Mouse (Mus musculus): ENCODE measurements around the gene Babam2.
A peak's percentile ranks its signal among the peaks of the same experiment; 100 is the strongest.

The Babam2 gene

GRCm38 (mm10) chr5:32037546-32037945 is 340.1 kb downstream of the Babam2 start:
- no peak for DNase-seq (ENCODE audit: low read depth, low spot score)

GRCm38 (mm10) chr5:32038994-32039393 is 341.5 kb downstream of the Babam2 start:
- no peak for DNase-seq (ENCODE audit: low read depth, low spot score)

- DNase-seq (ENCODE audit: low read depth, low spot score), result no peak
These were observed 342.0 kb downstream of the Babam2 start for GRCm38 (mm10) chr5:32039511-32039910.

GRCm38 (mm10) chr5:32043153-32043552 is 345.7 kb downstream of the Babam2 start:
- DNase-seq (ENCODE audit: low read depth, low spot score), result no peak

- DNase-seq (ENCODE audit: low read depth, low spot score), result no peak
These were observed 346.5 kb downstream of the Babam2 start for GRCm38 (mm10) chr5:32043996-32044395.

- DNase-seq (ENCODE audit: low read depth, low spot score), result no peak
These were observed 354.4 kb downstream of the Babam2 start for GRCm38 (mm10) chr5:32051899-32052298.

GRCm38 (mm10) chr5:32052467-32052866 is 355.0 kb downstream of the Babam2 start:
- DNase-seq (ENCODE audit: low read depth, low spot score), result no peak

GRCm38 (mm10) chr5:32053476-32053875 is 356.0 kb downstream of the Babam2 start:
- no peak for DNase-seq (ENCODE audit: low read depth, low spot score)

GRCm38 (mm10) chr5:32055676-32056075 is 358.2 kb downstream of the Babam2 start:
- DNase-seq (ENCODE audit: low read depth, low spot score), result no peak

GRCm38 (mm10) chr5:32056126-32056525 is 358.6 kb downstream of the Babam2 start:
- DNase-seq (ENCODE audit: low read depth, low spot score), result no peak

- peak; percentile 22 for DNase-seq (ENCODE audit: low read depth, low spot score)
These were observed 361.2 kb downstream of the Babam2 start for GRCm38 (mm10) chr5:32058481-32059253.

- no peak for DNase-seq (ENCODE audit: low read depth, low spot score)
These were observed 361.8 kb downstream of the Babam2 start for GRCm38 (mm10) chr5:32059254-32059796.

- no peak for DNase-seq (ENCODE audit: low read depth, low spot score)
These were observed 363.0 kb downstream of the Babam2 start for GRCm38 (mm10) chr5:32060485-32060884.

GRCm38 (mm10) chr5:32061854-32062253 is 364.4 kb downstream of the Babam2 start:
- no peak for DNase-seq (ENCODE audit: low read depth, low spot score)

GRCm38 (mm10) chr5:32064341-32065105 is 367.0 kb downstream of the Babam2 start:
- DNase-seq (ENCODE audit: low read depth, low spot score), result no peak

GRCm38 (mm10) chr5:32066015-32066734 is 368.7 kb downstream of the Babam2 start:
- DNase-seq (ENCODE audit: low read depth, low spot score), result no peak

GRCm38 (mm10) chr5:32066839-32067238 is 369.4 kb downstream of the Babam2 start:
- DNase-seq (ENCODE audit: low read depth, low spot score), result no peak

- no peak for DNase-seq (ENCODE audit: low read depth, low spot score)
These were observed 371.1 kb downstream of the Babam2 start for GRCm38 (mm10) chr5:32068616-32069015.

GRCm38 (mm10) chr5:32069096-32069495 is 371.6 kb downstream of the Babam2 start:
- DNase-seq (ENCODE audit: low read depth, low spot score), result no peak

GRCm38 (mm10) chr5:32069566-32070169 is 372.2 kb downstream of the Babam2 start:
- no peak for DNase-seq (ENCODE audit: low read depth, low spot score)

GRCm38 (mm10) chr5:32070781-32071180 is 373.3 kb downstream of the Babam2 start:
- no peak for DNase-seq (ENCODE audit: low read depth, low spot score)
